Mouse (Mus musculus): Measurements from ENCODE around the gene Aifm1.

The Aifm1 gene

DNA sequence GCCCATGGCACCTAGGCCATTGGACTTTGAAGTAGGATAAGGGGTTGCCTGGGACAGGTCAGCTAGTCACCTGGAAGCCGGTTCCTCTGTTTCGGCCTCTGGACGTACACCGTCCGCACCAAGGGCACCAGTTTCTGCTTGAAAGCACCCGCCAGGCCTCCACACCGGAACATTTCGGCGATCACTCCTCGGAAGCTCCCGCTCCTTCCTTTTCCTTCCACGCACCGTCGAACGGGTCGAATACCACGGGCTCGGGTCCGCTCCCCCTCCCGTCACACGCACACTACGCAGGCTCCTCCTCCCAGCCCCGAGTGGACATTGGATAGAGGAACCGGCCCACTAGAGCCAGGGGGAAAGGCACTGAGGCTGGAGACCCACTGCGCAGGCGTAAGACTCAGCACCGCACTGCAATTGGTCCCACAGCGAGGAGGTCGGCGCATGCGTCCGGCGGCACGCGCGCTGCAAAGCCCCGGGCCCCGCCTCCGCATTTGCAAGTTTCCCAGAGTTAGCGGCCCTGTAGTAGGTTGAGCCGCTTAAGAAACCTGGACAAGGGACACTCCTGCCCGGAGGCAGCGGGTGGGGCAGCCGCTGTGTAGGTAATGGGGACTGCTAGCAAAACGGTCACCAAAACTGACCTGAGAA lies at the start of gene Aifm1:
TSS of gene Aifm1 (minus strand) at position 398 of the 642 bp plus-strand sequence.
- peak; percentile 94 to 97 for DNase-seq

DNA sequence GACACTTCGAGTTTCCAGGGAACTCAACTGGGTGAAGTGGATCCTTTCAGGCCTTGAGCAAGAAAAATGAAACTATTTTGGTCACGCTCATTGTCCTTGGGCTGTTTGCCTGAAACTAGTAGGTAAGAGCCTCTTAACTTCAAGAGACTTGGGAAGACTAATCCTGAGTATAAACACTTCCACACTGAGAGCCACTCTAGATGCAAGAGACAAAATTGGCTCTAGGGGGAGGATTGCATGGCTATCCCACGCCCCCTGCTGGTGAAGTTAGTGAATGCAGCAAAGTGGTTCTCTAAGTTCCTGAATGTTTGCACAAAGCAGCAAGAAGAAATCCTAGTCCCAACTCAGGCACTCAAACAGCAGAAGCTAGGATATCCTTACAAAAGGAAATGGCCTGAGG lies 18.8 kb upstream of the Aifm1 start:
- DNase-seq = peak; percentile 64 to 81

DNA sequence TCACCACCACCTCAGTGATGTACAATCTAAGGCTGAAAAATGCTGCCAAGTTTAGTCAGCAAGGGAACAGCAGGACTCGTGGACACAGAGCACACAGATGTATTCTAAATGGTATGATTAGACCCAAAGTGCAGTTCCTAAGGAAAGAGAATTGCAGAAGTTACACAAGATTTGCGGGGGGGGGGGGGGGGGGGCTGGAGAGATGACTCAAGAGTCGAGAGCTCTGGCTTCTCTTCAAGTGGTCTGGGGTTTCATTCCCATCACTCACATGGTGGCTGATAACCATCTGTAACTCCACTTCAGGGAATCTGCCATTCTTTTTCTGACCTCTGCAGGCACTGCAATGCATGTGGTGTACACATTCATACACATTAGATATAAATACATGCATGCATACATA lies 13.1 kb upstream of the Aifm1 start:
- DNase-seq = no peak

DNA sequence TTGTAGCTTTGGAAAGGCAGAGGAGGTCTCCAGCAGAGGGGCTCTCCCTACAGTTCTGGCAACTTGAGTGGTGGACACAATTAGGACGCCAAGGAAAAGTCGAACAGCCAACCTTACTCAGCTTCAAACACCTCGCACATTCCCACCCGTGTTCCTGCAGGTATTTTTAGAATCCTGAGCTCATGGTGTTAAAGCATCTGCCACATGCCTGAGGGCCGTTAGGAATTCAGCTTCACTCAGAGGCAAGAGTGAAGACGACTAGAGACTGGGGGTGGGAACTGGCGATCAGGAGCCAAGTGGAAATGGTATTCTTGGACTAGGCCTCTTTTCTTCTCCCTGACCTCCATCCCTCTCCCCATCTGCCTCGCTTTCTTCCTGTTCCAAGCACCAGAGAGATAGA lies 12.5 kb upstream of the Aifm1 start:
- no peak for DNase-seq

DNA sequence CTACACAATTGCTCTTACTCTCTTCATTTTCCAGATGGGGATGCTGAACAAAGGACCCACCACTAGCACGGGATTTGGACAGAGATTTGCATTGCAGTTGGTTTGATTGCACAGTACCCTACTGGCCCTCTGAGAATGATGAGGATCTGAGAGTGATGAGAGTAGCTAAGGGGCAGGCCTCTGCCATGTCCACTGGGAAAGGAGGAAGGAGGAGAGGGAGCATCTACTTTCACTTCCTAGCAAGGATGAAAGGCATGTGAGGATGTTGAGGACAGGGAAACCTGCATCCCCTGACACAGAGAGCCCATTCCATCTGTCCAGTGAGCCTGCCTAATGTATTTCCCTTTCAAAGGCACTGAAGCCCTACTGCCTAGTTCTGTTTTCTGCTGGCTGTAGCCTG lies 12.0 kb upstream of the Aifm1 start:
- DNase-seq = no peak

DNA sequence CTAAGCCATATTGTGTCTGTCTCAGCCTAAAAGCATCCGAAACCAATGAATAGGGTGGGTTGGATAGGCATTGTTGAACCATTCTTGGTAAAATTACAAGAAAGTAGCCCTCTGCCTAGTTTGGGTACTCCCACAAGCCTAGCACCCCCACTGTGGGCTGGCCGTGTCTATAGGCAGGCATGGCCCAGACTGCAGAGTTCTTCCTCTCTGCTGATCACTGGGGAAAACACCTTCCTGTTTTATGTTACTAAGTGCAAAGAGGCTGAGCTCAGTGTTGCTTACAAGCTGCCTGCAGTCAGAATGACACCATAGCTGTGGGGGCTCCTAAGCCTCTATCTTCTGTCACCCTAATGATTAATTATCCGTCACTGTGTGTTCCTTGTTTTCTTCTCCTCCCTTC lies 10.1 kb upstream of the Aifm1 start:
- no peak for DNase-seq

DNA sequence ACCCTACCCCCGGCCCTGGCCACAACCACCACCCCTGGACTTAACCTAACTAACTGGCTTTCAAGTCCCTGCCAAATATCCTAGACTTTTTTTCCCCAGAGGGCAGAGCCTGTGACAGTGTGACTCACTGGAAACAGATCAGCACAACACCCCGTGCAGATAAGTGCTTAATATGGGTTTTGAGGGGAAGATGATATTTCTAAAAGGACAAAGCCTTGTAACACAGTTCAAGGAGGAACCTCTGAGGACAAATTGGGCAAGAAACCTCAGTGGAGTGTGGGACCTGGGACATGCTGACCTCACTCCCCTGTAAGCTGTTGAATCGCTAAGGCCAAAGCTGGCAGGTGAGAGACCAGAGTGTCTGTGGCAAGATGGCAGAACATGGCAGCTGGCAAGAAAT lies 8.3 kb upstream of the Aifm1 start:
- DNase-seq = no peak

DNA sequence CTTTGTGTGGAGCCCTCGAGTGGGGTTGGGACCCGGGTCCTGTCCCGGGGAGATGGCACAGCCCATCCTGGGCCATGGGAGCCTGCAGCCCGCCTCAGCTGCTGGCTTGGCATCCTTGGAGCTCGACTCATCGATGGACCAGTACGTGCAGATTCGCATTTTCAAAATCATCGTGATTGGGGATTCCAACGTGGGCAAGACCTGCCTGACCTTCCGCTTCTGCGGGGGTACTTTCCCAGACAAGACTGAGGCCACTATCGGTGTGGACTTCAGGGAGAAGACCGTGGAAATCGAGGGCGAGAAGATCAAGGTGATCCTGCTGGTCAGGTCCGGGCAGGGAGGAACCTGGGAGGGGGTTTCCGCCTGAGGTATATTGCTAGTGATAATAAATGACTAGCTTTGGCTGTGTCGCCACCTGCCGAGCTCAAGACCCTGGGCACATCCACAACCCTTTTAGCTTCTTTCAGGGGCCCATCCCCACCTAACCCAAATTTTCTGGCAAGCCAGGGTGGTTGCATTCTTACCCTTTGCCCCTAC lies 6.3 kb upstream of the Aifm1 start:
- DNase-seq = no peak

DNA sequence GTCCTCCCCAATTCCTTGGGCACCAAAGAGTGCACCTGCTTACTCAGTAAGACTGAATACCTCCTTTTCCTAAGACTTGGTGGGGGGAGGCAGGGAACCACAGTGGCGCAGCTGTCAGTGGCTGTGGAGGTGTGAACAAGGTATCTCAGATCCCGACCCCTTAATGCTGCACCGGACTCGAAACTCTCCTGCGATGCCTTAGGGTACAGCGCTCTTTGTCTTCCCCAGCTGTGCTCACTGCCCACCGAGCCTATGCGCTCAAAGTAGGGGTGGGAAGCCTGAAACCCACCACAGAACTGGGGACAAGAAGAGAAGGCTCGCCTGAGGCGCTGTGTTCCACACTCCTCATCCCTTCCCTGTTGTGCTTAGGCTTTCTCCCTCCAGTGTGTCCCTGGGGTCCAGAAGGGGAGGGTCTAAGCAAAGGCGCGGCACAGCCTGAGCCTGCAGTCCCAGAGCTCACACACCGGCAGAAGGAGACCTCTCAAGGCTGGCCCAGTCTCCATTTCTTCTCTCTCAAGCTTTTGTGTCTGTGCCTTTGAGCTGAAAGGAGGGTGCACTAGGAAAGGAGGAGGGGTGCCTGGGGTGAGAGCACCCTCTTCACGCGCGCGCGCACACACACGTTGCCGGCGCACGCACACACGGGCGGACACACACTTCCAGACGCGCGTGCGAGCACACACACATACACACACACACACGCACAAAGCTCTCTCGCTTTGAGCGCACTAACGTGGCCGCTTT lies 5.6 kb upstream of the Aifm1 start, which contains the start of gene Rab33a:
TSS of gene Rab33a (plus strand) at position 478 of the 741 bp plus-strand sequence.
- peak in 1 of 2 experiments; percentile 24 for DNase-seq

DNA sequence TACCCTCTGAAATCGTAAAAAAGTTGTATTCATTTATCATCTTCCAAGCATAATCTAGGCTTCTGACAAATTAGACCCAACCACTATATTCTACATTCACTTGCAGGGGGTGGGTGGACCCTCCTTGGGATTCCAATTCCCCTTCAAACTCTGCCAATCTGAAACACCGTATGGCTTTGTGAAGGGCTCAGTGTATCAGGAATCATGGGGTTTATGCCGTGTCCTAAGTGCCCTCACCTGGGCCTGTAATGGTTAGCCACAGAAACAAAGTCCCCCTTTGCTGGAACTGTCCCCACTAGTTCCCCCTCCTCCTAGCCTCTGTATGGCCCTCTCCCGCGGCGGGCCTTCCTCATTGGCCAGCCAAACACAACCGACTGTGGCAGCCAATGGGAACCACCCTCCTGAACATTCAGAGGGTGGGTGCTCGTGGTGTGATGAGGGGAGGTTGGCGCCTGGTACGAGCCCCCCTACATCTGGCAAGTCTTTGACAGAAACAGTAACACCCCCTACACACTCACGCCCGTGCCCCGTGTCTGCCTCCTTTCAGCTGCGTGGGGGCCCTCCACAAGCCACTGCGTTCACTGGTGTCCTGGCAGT lies 4.9 kb upstream of the Aifm1 start:
- no peak for DNase-seq

DNA sequence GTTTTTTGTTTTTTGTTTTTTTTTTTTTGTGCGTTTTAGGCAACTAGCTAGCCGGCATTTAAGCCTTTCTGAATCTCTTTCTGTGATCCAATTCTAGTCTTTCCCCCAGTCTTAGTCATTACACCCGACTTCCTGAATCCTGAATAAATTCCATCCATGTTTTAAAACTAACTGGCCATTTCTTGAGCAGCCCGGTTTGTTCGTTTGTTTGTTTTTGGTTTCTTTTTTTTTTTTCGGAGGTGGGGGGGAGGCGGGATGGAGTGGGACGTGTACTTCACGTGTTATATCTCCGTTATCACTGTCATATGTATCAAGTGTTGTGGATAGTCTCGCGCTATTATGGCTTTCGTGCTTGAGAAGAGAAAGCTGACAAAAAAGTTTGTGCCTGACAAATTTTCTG lies 461 bp upstream of the Aifm1 start:
- DNase-seq = no peak

DNA sequence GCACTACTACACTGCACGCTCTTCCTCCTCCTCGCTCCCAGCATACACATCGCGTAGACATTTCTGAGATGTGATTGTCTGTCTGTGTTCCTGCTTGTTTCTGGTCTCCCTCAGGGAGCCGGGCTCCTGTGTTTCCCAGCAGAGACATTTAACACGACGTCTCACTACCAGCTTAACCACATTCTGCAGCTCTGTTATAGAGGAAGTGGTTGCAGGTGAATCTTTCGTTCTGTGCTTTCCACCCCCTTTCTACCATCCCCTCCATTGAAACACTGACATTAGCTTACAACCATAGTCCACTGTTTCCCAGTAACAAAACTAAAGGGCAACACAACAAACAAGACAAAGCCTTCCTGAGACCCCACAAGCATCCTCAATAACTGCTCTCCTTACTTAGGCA lies 19.6 kb downstream of the Aifm1 start:
- no peak for DNase-seq

DNA sequence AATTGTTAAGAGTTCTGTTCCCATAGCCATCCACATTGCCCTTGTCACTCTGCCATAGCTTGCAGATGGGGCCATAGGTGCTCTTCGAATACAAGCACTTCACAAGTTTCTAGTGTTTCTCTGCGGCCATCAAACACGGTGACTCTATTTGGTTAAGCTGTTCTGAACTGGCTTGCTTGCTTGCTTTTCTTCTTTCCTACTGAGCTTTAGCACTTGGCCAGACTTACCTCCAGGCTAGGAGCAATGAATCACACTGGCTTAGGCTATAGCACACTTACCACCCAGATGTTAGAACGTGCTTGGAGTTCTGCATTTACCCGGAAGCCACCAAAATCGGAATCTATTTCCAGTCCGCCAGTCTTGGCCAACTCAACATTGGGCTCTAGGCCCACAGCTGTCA lies 31.7 kb downstream of the Aifm1 start:
- no peak for DNase-seq

DNA sequence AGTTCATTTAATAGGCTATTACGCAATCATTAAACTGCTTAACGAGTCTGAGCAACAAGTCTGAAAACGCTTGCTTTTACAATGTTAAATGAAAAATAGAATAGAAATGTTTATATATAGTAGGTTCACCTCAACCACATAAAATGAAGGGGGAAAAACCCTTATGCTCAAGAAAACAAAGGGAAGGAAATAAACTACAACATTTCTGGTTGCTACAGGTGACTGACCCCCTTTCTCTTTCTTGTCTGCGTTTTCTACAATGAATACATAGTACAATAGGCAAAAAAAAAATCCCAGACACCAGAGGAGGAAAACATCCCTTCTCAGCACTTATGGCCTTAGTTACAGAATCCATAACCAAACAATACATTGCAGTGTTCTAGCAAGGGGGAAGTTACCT lies 32.3 kb downstream of the Aifm1 start:
- DNase-seq = no peak

DNA sequence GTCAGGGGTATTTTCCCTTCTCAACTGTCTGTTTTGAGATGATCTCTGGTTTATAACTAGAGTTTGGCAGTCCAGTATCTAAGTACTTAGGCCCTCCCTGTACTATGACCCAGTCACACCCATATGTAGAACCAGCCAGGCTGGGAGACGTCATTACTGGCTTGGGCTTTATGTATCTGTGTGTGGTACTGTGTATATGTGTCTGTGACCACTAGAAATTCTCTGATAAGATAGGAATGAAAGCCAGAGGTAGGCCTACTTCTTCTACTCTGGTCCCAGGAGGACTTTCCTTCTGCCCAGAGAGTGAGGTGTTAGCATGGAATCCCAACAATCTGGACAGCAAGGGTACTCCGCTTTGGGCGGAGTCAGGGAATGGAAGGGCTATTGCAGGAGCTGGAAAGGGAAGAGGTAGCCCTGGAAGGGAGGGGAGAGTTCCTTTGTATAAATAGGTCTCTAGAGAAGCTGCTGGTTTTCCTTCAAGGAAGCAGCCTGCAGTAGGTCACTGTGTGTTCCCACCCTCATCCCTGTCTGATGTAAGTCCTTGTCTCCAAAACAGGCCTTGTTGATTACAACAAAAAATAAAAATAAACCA lies 45.9 kb downstream of the Aifm1 start:
- DNase-seq = peak in 1 of 2 experiments; percentile 37

DNA sequence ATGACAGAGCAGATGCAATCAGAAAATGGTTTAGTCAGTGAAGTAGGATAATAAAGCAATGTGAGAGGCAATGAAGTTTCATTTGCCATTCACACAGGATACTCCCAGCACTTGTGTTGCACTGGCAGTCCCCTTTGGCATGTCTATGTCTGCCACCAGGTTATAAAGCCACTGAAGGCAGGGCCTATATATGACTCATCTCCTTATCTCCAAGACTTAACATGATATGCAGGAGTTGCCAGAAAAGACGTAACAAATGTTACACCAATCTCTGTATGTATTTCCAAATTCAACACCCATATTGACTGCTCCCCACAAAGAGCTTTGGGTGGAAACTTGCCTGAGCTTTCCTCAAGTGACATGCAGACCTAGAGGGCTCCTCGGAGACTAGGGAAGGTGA lies 47.2 kb downstream of the Aifm1 start:
- DNase-seq = no peak

DNA sequence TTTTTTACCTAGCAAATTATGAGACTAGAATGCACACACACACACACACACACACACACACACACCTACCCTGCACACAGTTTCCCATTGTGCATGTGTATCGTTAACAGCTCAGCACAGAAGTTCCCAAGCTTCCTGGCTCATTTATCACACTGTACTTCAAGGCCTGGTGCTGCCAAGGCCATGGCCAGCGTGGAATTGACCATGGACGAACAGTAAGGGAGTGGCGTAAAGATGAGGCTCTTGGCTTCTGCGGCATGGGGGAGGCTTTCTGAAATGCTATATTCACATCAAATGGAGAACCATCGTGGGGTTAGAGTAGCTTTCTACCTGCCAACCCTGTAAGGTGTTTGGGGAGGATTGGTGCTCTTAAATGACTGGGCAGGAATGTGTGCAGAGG lies 48.9 kb downstream of the Aifm1 start:
- no peak for DNase-seq

DNA sequence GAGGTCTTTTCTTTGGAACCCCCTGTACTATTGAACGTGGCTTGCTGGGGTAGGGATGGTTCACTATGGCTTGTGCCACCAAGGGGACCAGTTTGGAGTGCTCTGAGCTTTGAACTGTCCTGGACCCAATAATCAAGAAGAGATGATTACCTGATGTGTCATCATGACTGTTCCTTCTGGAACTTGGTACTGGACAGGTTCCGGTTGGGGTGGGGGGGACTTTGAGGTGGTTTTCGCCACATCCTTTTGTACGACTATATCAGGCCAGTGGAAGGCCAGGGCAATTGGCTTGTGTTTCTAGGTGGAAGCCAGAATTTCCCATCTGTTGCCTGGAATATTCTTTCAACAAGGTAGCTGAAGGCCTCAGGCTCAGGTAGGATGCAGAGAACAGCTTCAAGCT lies 49.7 kb downstream of the Aifm1 start:
- no peak for DNase-seq

DNA sequence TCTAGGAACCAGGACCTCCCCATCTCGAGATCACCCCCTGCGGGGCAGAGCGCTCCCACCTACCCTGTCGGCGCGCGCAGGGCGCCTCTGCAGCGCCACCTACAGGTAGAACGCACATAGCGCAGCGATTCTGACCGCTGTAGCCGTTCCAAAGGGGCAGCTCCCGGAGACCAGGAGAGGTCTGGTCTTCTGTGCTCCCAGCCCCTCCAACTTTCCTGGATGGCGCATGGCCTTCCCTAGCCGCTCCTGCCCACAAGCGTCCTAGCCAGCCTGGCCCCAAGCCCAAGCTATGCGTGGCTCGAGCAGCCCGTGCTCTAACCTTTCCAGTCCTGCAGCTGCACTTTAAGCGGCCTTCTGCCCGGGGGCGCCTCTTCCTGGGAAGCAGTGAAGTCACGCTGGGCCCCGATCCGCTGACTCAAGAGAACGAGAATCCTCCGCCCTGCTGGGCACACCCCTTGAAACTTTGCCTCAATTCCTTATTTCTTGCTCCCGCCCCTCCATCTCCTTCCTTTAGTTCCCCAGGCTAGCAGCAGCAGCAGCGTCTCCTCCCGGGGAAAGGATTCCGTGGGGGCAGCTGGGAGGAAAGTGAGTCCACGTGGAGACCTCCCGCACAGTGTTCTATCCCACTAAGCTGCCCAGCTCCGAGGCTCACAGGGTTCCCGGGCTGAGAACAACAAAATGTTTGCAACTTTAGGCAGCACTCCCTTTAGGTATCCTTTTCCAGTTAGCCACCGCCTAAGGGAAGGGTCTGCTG lies 50.4 kb downstream of the Aifm1 start, which contains the start of gene Elf4:
TSS of gene Elf4 (minus strand) at position 379 of the 754 bp plus-strand sequence.
- DNase-seq = peak; percentile 77 to 81

DNA sequence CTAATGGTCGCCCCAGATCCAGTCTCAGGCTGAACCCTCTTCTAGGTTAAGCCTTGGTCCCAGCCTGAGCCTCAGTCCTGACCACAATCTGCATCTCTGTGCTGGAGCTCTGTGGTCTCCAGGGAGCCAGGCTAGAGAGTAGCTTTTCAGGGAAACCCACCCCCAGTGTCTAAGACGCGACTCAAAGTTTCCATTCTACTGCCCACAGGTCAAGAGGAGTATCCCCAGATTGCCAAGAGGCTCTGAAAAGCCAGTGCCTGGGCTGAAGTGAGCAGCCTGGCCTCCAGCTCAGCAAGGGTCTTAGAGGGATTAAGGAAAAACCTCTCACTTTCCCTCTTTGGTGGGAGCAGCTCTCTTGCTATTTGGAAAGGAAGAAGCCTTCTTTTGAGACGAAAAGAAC lies 51.1 kb downstream of the Aifm1 start:
- no peak for DNase-seq

DNA sequence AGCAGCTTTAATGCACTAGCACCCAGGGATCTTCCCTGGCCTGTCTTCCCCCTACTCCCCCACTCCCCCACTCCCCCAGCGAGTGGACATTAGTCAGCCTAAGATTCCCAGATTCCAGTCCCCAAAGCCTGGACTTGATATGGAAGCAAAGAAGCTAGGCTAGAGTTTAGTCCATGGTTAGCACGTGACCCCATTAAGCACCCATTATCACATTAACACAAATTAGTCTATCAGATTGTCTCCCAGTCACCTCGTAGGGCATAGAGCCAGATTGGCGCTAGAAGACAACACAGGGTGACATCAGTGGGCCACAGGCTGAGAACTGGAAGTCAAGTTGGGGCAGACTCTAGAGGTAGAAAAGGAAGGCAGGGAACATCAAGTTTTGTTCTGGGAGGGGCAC lies 52.4 kb downstream of the Aifm1 start:
- DNase-seq = no peak

DNA sequence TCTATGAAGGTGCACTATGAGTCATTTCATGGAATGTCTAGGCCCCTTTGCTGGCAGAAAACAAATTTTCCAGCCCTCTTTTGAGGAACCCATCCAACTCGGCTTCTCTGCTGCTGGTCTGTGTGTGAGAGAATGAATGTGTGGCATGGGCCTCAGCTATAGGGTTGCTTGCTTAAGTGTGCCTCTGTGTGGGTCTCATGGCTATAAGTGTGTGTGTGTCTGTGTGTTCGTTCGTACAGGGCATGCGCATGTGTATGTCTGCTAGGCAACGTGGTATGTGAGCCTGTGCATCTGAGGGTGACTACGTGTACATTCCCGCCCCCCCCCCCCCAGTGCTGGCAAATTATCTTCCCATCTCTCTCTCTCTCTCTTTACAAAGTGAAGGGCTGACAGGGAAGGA lies 52.9 kb downstream of the Aifm1 start:
- DNase-seq = no peak

DNA sequence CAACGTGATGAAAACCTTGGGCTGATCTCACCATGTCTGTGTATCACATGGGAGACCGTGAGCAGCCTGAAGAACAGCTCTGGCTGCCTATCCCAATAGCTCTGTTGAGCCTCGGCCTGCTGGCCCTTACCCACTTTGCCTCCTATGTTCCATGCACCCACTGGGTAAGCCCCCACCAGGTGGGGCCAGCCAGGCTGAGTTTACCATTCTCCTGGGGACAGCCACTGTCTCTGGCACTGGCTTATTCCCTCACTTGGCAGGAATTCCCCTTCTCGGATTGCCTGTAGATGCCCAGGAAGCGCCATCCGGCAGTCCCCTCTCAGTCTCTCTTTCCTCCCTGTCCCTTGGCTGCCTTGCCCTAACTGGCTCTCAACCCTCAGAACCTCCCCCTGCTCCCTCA lies 56.4 kb downstream of the Aifm1 start:
- DNase-seq = no peak
